Mouse (Mus musculus): ENCODE results near the gene Hspa1b. TPM values are rescaled to one million over a fixed set of nuclear protein-coding genes. Genes with fewer than 3 reads are reported as not detected.
"Not testable (repeated sequence)": the region's sequence is repeated elsewhere in the genome, so short reads cannot be mapped to it uniquely, and the experiment has no call there.

Hspa1b gene
- polyA plus RNA-seq, 1 experiment = 4.5 TPM

- Histone ChIP-seq H3K36me3 (replicated peaks; ENCODE audit: low read length) (no peaks in the 10 kb centered on the region), H3K4me1 (peaks cover 30% of the 10 kb centered on the region), H3K4me3 (replicated peaks) (no peak overlapping the region), H3K27me3 (replicated peaks) (peaks cover 69% of the 10 kb centered on the region), H3K9me3 (no peaks in the 10 kb centered on the region)
- TF ChIP-seq GATA1 (IDR thresholded peaks at IDR 0.05; ENCODE audit: borderline replicate concordance, low read length) (no peak), FLI1 (IDR thresholded peaks at IDR 0.05; ENCODE audit: low read length) (no peak)
Observed at GRCm38 (mm10) chr17:34965627-34966026, 6.6 kb upstream of the Hspa1b start.

DNA sequence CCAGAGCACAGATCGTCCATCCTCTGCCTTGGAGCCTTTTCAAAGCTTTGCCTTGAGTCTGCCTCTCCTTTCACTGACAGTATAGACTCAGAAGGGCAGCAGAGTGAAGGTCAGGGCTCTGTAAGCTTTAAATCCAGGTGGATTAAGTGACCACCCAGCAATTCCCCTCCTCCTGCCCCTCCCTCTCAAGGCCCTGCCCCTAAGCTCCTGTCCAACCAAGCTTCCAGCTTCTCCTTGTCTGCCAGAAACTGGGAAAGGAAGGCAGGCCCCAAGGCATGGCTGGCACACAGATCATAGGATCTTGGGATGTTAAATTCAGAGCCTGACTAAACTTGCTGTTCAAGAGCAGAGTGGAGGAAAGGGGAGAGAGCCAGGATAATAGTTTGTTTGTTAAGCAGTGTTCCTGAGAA lies 5.6 kb upstream of the Hspa1b start:
- TF ChIP-seq GATA1 (IDR thresholded peaks at IDR 0.05; ENCODE audit: borderline replicate concordance, low read length) (no peak), FLI1 (IDR thresholded peaks at IDR 0.05; ENCODE audit: low read length) (no peak)
- H3K9me3 ChIP-seq = no peaks in the 10 kb centered on the region
- no peaks in the 10 kb centered on the region for H3K36me3 ChIP-seq (replicated peaks; ENCODE audit: low read length)
- H3K4me1 ChIP-seq = peaks cover 36% of the 10 kb centered on the region
- H3K4me3 ChIP-seq (replicated peaks) = no peak overlapping the region
- peaks cover 74% of the 10 kb centered on the region for H3K27me3 ChIP-seq (replicated peaks)

DNA sequence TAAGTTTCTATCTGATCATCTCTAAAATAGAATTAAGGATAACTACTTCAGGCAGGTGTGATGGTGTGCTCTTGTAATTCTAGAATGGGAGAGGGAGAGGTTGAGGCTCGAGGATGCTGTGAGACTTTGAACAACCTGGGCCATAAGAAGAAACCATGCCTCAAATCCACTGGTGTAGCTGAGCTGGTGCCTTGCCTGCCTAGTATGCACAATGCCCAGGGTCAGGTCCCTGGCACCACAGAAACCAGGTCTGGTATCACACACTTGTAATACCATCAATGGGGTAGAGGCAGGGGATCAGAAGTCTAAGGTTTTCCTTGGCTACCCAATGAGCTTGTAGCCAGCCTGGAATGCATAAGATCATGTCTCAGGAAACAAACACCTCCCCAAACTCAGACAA lies 3.8 kb upstream of the Hspa1b start:
- TF ChIP-seq FLI1 (IDR thresholded peaks at IDR 0.05; ENCODE audit: low read length) = no peak
- no peak for TF ChIP-seq GATA1 (IDR thresholded peaks at IDR 0.05; ENCODE audit: borderline replicate concordance, low read length)
- Histone ChIP-seq H3K4me3 (replicated peaks) (no peak overlapping the region), H3K27me3 (replicated peaks) (peaks cover 62% of the 10 kb centered on the region)

GRCm38 (mm10) chr17:34962125-34962524 lies 3.1 kb upstream of the Hspa1b start:
- Histone ChIP-seq H3K4me3 (replicated peaks) (no peak overlapping the region), H3K4me1 (peaks cover 34% of the 10 kb centered on the region), H3K9me3 (0 out of 2 replicates have a peak, but pooled peaks cover 3% of the 10 kb centered on the region), H3K36me3 (replicated peaks; ENCODE audit: low read length) (no peaks in the 10 kb centered on the region), H3K27me3 (replicated peaks) (peaks cover 57% of the 10 kb centered on the region)
- TF ChIP-seq FLI1 (IDR thresholded peaks at IDR 0.05; ENCODE audit: low read length) = no peak
- no peak for TF ChIP-seq GATA1 (IDR thresholded peaks at IDR 0.05; ENCODE audit: borderline replicate concordance, low read length)

More for the DNA sequence above, 3.8 kb upstream of the Hspa1b start:
- Histone ChIP-seq H3K36me3 (replicated peaks; ENCODE audit: low read length) (no peaks in the 10 kb centered on the region), H3K9me3 (no peaks in the 10 kb centered on the region), H3K4me1 (peaks cover 37% of the 10 kb centered on the region)

GRCm38 (mm10) chr17:34960702-34961493 lies 1.9 kb upstream of the Hspa1b start:
- Histone ChIP-seq H3K4me3 (replicated peaks) (no peak overlapping the region), H3K36me3 (replicated peaks; ENCODE audit: low read length) (no peaks in the 10 kb centered on the region), H3K9me3 (0 out of 2 replicates have a peak, but pooled peaks cover 3% of the 10 kb centered on the region), H3K4me1 (peaks cover 32% of the 10 kb centered on the region), H3K27me3 (replicated peaks) (peaks cover 55% of the 10 kb centered on the region)
- no peak for TF ChIP-seq FLI1 (IDR thresholded peaks at IDR 0.05; ENCODE audit: low read length)
- TF ChIP-seq GATA1 (IDR thresholded peaks at IDR 0.05; ENCODE audit: borderline replicate concordance, low read length) = no peak

DNA sequence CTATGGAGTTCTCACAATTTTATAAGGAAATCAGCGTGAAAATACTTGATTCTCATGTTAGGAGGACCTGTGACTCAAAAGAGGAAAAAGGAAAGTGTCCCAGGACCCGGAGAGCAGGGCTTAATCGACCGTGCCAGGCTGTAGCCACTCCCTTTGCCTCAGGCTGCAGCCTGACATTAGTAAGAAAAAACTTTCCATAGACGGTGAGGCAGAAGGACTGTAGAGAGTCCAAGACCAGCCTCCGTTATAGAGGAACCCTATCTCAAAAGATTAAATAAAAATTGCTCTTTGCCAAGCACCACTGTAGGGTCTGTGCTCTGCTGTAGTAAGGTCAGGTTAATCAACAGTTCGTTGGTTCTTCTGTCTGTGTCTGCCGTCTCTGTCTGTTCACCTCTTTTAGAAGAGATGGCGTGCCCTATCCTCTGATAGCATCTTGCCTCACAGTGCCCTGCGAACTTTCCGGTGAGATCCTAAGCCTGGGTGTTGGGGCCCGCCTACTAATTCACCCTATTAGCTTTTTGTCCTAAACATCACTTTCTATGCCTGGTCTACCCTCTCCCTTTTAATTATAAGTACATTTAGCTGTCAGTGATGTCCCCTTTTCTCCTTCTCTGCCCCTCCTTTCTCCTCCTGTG lies 960 bp upstream of the Hspa1b start:
- peak overlapping the region; percentile 92 for H3K4me3 ChIP-seq (replicated peaks)
- H3K27me3 ChIP-seq (replicated peaks) = peaks cover 48% of the 10 kb centered on the region
- H3K9me3 ChIP-seq = 0 out of 2 replicates have a peak, but pooled peaks cover 3% of the 10 kb centered on the region
- H3K4me1 ChIP-seq = peaks cover 23% of the 10 kb centered on the region
- TF ChIP-seq FLI1 (IDR thresholded peaks at IDR 0.05; ENCODE audit: low read length) = no peak
- no peak for TF ChIP-seq GATA1 (IDR thresholded peaks at IDR 0.05; ENCODE audit: borderline replicate concordance, low read length)
- no peaks in the 10 kb centered on the region for H3K36me3 ChIP-seq (replicated peaks; ENCODE audit: low read length)

DNA sequence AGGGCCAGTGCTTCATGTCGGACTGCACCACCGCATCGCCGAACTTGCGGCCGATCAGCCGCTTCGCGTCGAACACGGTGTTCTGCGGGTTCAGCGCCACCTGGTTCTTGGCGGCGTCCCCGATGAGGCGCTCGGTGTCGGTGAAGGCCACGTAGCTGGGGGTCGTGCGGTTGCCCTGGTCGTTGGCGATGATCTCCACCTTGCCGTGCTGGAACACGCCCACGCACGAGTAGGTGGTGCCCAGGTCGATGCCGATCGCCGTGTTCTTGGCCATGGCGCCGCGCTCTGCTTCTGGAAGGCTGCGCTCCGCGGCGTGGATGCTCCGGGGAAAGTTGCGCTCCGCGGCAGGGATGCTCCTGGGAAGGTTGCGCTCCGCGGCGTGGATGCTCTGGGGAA lies 306 bp downstream of the Hspa1b start:
- Histone ChIP-seq H3K27me3 (replicated peaks) (peaks cover 39% of the 10 kb centered on the region), H3K4me3 (replicated peaks) (peak overlapping the region; percentile 89), H3K4me1 (peaks cover 15% of the 10 kb centered on the region)
- H3K36me3 ChIP-seq (replicated peaks; ENCODE audit: low read length); H3K9me3 ChIP-seq: not testable (repeated sequence)

- H3K36me3 ChIP-seq (replicated peaks; ENCODE audit: low read length); H3K9me3 ChIP-seq; H3K4me3 ChIP-seq (replicated peaks): not testable (repeated sequence)
- H3K27me3 ChIP-seq (replicated peaks) = peaks cover 33% of the 10 kb centered on the region
- H3K4me1 ChIP-seq = peaks cover 15% of the 10 kb centered on the region
Observed at GRCm38 (mm10) chr17:34957966-34958365, 1.1 kb downstream of the Hspa1b start.

- H3K4me3 ChIP-seq (replicated peaks); H3K36me3 ChIP-seq (replicated peaks; ENCODE audit: low read length); H3K9me3 ChIP-seq: not testable (repeated sequence)
- peaks cover 27% of the 10 kb centered on the region for H3K27me3 ChIP-seq (replicated peaks)
- H3K4me1 ChIP-seq = peaks cover 15% of the 10 kb centered on the region
Observed at GRCm38 (mm10) chr17:34957291-34957690, 1.7 kb downstream of the Hspa1b start.

DNA sequence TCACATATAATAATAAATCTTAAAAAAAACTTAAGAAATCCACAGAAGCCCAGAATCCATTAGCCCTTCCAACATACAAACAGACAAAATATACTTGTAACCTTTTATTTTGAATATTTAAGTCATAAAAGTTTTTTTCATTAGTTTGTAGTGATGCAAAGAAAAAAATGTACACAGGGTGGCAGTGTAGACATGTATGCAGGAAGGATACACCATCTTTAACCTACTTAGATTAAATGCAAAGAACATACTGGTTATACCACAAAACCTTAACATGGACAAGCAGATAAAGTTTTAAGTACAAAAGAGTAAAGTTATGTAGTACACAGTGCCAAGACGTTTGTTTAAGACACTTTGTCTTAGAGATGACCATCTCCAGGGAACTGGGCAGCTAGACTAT lies 2.7 kb downstream of the Hspa1b start:
- Histone ChIP-seq H3K4me3 (replicated peaks) (no peak overlapping the region), H3K9me3 (0 out of 2 replicates have a peak, but pooled peaks cover 3% of the 10 kb centered on the region), H3K4me1 (peaks cover 18% of the 10 kb centered on the region), H3K27me3 (replicated peaks) (peaks cover 20% of the 10 kb centered on the region), H3K36me3 (replicated peaks; ENCODE audit: low read length) (no peaks in the 10 kb centered on the region)
- no peak for TF ChIP-seq GATA1 (IDR thresholded peaks at IDR 0.05; ENCODE audit: borderline replicate concordance, low read length)
- no peak for TF ChIP-seq FLI1 (IDR thresholded peaks at IDR 0.05; ENCODE audit: low read length)

Data from megakaryocyte, embryonic 14.5 days (primary cell).